Mouse (Mus musculus) lung, adult 2 months (tissue): ENCODE results near the gene Slc35b2. TPM values are rescaled to one million over a fixed set of nuclear protein-coding genes. Genes with fewer than 3 reads are reported as not detected.

Experiments
- DNase-seq: peaks from one replicate; pipeline ENCODE4 v3.0.0; 2022
- H3K4me1 ChIP-seq: fragments of 200-500 bp; 2 replicates; pipeline ENCODE4 v1.6.1; 2011; ENCODE audit warnings: low read length; ENCODE audit not compliant: control insufficient read depth, insufficient read depth
- H3K4me3 ChIP-seq: fragments of 200-500 bp; replicated peaks from 2 replicates; pipeline ENCODE3; 2011; ENCODE audit warnings: low read depth, mild to moderate bottlenecking, control low read depth, low read length; ENCODE audit errors: extremely low read depth
- CTCF ChIP-seq: fragments of 200-500 bp; IDR thresholded peaks from 2 replicates; pipeline ENCODE4 v1.5.1; 2011; ENCODE audit warnings: mild to moderate bottlenecking, low read length, control low read depth; ENCODE audit not compliant: insufficient read depth
- POLR2A ChIP-seq: fragments of 200-500 bp; IDR thresholded peaks from 2 replicates; pipeline ENCODE4 v1.6.1; 2011; ENCODE audit warnings: low read depth, mild to moderate bottlenecking, control low read depth, low read length, borderline replicate concordance; ENCODE audit errors: extremely low read depth
- WGBS: fragments of 180-500 bp; shearing (Covaris S2); methylation state at CpG from one replicate; pipeline ENCODE4 v1.1.7; 2018; 5-methylcytosine and 5-hydroxymethylcytosine counted together
- polyA plus RNA-seq: library from polyadenylated mRNA; depleted of rRNA; stranded (reverse); fragments of >200 nt; gene quantifications from 2 replicates; pipeline ENCODE4 v1.2.3, GENCODE M21; 2012; rRNA removed

Gene Slc35b2
- polyA plus RNA-seq: 89.9 and 102 TPM in 2 replicates

DNA sequence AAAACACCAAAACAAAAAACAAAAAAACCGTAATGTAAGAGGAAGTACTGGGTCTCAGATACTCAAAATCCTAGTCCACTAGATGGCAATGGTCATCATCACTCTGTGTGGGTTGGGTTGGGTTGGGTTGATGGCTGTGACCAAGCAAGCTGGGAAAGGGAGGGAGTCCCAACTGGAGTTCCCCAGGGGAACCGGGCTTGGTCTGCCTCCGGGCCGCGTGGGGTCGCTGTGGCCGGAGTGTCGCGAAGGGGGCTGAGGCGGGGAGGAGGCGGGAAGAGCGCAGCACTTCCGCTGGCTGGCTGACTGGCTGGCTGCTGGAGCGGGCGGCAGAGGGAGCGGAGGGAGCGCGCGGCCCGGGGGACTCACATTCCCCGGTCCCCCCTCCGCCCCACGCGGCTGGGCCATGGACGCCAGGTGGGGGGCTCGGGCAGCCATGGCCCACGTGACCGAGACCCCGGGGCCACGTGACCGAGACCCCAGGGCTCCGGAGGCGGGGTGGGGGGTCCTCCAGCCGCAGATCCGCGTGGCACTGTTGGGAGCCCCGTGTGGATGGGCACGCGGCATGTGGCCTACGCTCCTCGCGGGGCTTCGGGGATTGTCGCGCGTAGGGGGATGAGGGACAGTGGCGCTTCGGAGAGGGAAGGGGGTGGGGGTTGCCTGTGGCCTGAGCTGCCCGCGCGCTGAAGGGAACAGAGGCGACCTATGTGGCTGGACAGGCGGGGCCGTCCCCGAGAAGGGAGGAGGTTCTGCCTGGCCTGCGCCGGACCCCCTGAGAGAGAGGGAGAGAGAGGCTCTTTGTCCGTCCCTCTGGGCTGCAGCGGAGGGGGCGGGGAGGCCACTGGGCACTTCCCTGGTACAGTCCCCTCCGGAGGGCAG is at the start of gene Slc35b2:
TSS of gene Slc35b2 (plus strand) at position 220 of the 876 bp plus-strand sequence.
- Histone ChIP-seq H3K4me3 (peak within 1 kb of the TSS; percentile 95), H3K4me1 (peaks cover 6% of the 10 kb centered on the region)
- under 1% methylated on average over 58 of the region's 61 CpGs for WGBS
- peak; percentile 89 for DNase-seq
- TF ChIP-seq CTCF: peak; percentile 51; the same call in 1 of the 2 replicates
- TF ChIP-seq POLR2A: peak; percentile 64; the same call in 1 of the 2 replicates

DNA sequence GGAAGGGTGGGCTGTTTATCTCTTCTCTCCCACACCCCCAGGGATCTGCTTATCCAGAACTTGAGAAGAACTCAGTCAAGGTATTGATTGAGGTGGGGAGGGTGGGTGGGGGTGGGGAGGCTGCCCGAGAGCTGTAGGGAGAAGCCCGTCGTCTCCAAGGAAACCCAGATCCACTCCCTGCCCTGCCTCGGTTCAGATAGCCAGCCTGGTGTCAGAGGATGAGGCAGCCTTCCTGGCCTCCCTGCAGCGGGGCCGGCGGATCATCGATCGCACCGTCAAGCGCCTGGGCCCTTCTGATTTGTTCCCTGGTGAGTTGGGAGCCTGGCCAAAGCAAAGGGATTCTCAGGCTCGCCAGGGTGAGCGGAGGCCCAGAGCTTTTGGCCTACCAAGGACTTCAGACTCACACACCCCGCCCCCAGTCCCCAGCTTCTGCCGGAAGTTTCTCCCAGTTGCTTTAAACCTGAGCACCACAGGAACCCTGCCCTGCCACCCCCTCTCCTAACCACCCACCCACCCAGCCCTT is 48.4 kb upstream of the Slc35b2 start:
- Histone ChIP-seq H3K4me1 (no peaks in the 10 kb centered on the region), H3K4me3 (no peak overlapping the region)
- no peak for TF ChIP-seq CTCF
- no peak for TF ChIP-seq POLR2A
- DNase-seq: no peak
- WGBS: 64% methylated on average over 15 of the region's 15 CpGs

DNA sequence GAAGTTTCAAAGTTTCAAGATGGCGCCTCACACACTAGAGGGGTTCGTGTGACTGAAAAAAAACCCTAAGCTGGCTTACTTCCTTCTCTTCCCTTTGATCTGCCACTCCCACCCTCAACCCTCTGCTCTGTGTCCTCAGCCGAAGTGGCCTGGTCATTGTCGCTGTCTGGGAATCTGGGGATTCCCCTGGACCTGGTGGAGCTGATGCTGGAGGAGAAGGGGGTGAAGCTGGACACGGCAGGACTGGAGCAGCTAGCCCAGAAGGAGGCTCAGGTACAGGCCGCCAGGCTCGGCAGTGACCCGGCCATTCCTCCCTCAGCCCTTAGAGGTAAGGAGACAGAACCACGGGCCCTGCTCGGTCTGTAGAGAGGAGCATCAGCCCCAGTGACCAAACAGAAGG is 47.9 kb upstream of the Slc35b2 start:
- no peak for DNase-seq
- H3K4me3 ChIP-seq: no peak overlapping the region
- H3K4me1 ChIP-seq: no peaks in the 10 kb centered on the region
- whole genome bisulfite sequencing: 85% methylated on average over 10 of the region's 10 CpGs
- no peak for TF ChIP-seq POLR2A
- no peak for TF ChIP-seq CTCF

DNA sequence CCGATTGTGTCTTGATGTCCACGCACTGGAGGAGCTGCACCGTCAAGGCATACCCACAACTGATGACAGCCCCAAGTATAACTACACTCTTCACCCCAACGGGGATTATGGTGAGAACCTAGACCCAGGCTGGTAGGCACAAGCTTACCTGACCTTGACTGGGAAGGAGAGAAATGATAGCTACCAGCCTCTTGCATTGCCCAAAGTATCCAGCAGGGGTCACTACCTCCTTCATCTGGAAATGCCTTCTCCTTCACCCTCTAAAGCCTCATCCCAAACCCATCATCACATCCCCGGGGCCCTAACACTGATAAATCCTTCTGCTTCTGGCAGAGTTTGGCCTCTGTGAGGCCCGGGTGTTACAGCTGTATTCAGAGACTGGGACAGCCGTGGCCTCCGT is 47.2 kb upstream of the Slc35b2 start:
- Histone ChIP-seq H3K4me3 (no peak overlapping the region), H3K4me1 (no peaks in the 10 kb centered on the region)
- DNase-seq: peak; percentile 74
- TF ChIP-seq POLR2A: no peak
- TF ChIP-seq CTCF: peak; percentile 65
- WGBS: 49% methylated on average over 8 of the region's 8 CpGs

- no peak overlapping the region for H3K4me3 ChIP-seq
- TF ChIP-seq POLR2A: no peak
- TF ChIP-seq CTCF: no peak
- no peaks in the 10 kb centered on the region for H3K4me1 ChIP-seq
- no peak for DNase-seq
- WGBS: 94% methylated on average over 21 of the region's 21 CpGs
Measured at GRCm38 (mm10) chr17:45517135-45517534, 46.5 kb upstream of the Slc35b2 start.

- DNase-seq: no peak
- Histone ChIP-seq H3K4me3 (no peak overlapping the region), H3K4me1 (no peaks in the 10 kb centered on the region)
- 89% methylated on average over 28 of the region's 28 CpGs for WGBS
- TF ChIP-seq CTCF: no peak
- no peak for TF ChIP-seq POLR2A
Measured at GRCm38 (mm10) chr17:45517549-45518215, 46.0 kb upstream of the Slc35b2 start.

DNA sequence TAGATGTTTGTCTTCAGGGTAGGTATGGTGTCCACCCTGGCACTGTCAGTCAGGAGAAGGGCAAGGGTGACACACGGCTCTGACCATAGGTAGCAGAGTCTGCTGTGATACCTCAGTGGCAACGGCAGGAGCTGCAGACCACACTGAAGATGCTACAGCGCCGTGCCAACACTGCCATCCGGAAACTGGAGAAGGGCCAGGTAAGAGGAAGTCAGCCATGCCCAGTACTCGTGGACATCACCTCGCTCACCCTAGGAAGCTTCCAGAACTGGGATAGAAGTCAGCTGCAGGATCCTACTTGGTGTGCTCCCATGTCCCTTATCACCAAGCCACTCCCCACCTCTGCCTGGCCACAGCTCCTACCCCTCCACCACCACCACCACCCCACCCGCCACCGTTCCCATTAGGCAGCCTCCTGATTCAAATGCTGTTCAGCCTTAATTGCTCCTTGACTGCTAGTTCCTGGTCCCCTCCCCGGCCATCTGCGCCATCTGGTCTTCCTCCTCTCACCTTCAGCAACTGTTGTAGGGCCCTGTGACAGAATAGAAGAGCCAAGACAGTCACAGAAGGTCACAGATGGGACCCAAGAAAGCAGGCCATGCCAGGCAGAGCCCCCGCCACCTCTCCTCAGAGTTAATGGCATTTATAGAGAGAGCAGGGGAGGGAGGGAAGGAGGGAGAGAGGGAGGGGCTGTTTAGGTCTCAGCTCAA is 44.8 kb upstream of the Slc35b2 start:
- TF ChIP-seq POLR2A: no peak
- no peak for TF ChIP-seq CTCF
- Histone ChIP-seq H3K4me3 (no peak overlapping the region), H3K4me1 (no peaks in the 10 kb centered on the region)
- 90% methylated on average over 12 of the region's 12 CpGs for WGBS
- DNase-seq: no peak

- no peak overlapping the region for H3K4me3 ChIP-seq
- DNase-seq: no peak
- TF ChIP-seq POLR2A: no peak
- no peak for TF ChIP-seq CTCF
- no peaks in the 10 kb centered on the region for H3K4me1 ChIP-seq
- WGBS: 84% methylated on average over 11 of the region's 11 CpGs
Measured at GRCm38 (mm10) chr17:45520136-45520535, 43.5 kb upstream of the Slc35b2 start.

GRCm38 (mm10) chr17:45523263-45523662 is 40.4 kb upstream of the Slc35b2 start, which contains the start of gene Tcte1:
Gene Tcte1 (plus strand): TSS chr17:45523434.
- no peak for TF ChIP-seq CTCF
- TF ChIP-seq POLR2A: no peak
- no peaks in the 10 kb centered on the region for H3K4me1 ChIP-seq
- WGBS: 3% methylated on average over 21 of the region's 21 CpGs
- no peak for DNase-seq
- no peak within 1 kb of the TSS for H3K4me3 ChIP-seq

DNA sequence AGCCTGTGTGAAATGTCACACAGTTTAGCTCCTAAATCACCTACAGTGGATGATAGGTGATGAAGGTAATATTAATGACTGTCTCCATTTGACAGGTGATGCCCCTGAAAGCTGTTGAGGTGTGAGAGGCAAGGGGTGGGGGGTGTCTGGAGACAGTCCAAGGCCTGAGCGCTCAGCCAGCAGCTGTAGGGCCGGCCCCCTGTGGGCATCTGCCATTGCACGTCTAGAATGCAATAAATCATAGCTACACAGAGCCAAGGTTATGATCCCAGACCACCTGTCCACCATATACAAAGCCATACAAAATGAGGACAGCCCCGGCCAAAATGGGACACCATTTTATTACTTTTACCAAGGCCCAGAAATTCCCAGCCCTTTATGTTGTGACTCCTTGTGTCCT is 38.7 kb upstream of the Slc35b2 start:
- TF ChIP-seq CTCF: no peak
- no peak for TF ChIP-seq POLR2A
- 61% methylated on average over 4 of the region's 4 CpGs for whole genome bisulfite sequencing

More for the DNA sequence above, 38.7 kb upstream of the Slc35b2 start:
- no peaks in the 10 kb centered on the region for H3K4me1 ChIP-seq
- no peak overlapping the region for H3K4me3 ChIP-seq
- no peak for DNase-seq
